Mouse (Mus musculus): ENCODE data around the gene Nbeal2.

Gene Nbeal2

DNA sequence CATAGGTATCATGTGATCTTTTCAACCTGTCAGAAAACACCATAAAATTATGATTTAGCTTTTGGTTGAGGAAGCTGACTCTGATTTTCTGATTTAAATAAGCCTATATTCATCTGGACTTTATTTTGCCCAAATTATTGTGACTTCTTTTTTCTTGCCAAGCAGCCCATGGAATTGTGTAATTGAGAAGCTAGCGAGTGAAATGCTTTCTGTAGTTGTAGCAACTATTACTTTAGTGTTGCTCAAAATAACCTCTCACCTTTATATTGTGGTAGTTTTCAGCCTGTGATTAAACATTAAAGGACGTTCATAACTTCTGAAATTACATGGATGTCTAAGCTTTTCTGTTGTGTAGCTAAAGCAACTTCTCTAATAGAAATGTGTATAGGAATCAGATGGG lies 71.8 kb downstream of the Nbeal2 start:
- no peak for DNase-seq (ENCODE audit: low spot score)

Data from lung, postnatal 25 days (tissue).